Mouse (Mus musculus) forebrain, postnatal 0 days (tissue): ENCODE data around the gene Myo18a. TPM values are rescaled to one million over a fixed set of nuclear protein-coding genes. Genes with fewer than 3 reads are reported as not detected.

Experiments used
- ATAC-seq: fragments of 200-750 bp; cut with Nextera tagmentation; 2 replicates; pipeline ENCODE4 v1.8.0; 2017; ENCODE audit warnings: mild to moderate bottlenecking, moderate library complexity
- DNase-seq: peaks from one replicate; pipeline ENCODE4 v3.0.0-alpha.2; 2015
- H3K27ac ChIP-seq: fragments of 300-500 bp; sonication (generic); 2 replicates; pipeline ENCODE4 v1.5.1; 2014; ENCODE audit warnings: low read depth, mild to moderate bottlenecking, antibody characterized with exemption, low read length, moderate library complexity, mixed read lengths
- H3K27me3 ChIP-seq: fragments of 300-500 bp; sonication (generic); 2 replicates; pipeline ENCODE4 v1.6.1; 2014; ENCODE audit warnings: mild to moderate bottlenecking, low read length, mixed read lengths; ENCODE audit not compliant: insufficient read depth
- H3K36me3 ChIP-seq: fragments of 300-500 bp; sonication (generic); 2 replicates; pipeline ENCODE4 v1.6.1; 2014; ENCODE audit warnings: mild to moderate bottlenecking, moderate library complexity; ENCODE audit not compliant: insufficient read depth
- H3K4me1 ChIP-seq: fragments of 300-500 bp; sonication (generic); 2 replicates; pipeline ENCODE4 v1.6.1; 2014; ENCODE audit warnings: antibody characterized with exemption; ENCODE audit not compliant: insufficient read depth
- H3K4me2 ChIP-seq: fragments of 300-500 bp; sonication (generic); 2 replicates; pipeline ENCODE4 v1.6.1; 2014; ENCODE audit warnings: low read depth, mild to moderate bottlenecking, moderate library complexity
- H3K4me3 ChIP-seq: fragments of 300-500 bp; sonication (generic); 2 replicates; pipeline ENCODE4 v1.5.1; 2014; ENCODE audit warnings: low read depth, low read length, mixed read lengths
- H3K9ac ChIP-seq: fragments of 300-500 bp; sonication (generic); 2 replicates; pipeline ENCODE4 v1.6.1; 2014; ENCODE audit warnings: mild to moderate bottlenecking
- H3K9me3 ChIP-seq: fragments of 300-500 bp; sonication (generic); 2 replicates; pipeline ENCODE4 v1.6.1; 2016; ENCODE audit warnings: low read length
- CTCF ChIP-seq: sonication (generic); IDR thresholded peaks from 2 replicates; pipeline ENCODE4 v1.5.1; 2016; ENCODE audit warnings: antibody characterized with exemption, control low read depth, low read depth
- WGBS: fragments of 180-500 bp; shearing (Covaris S2); extraction: QIAGEN DNeasy Blood & Tissue Kit; methylation state at CpG from one replicate; pipeline ENCODE4 v1.1.7; 2014; 5-methylcytosine and 5-hydroxymethylcytosine counted together
- polyA plus RNA-seq: library from polyadenylated mRNA; unstranded; fragments of >200 nt; fragmentation: Nextera tagmentation; extraction: Ambion mirVana; gene quantifications from 2 replicates; pipeline ENCODE4 v1.2.1, GENCODE M21; 2015
- total RNA-seq: library from RNA; depleted of rRNA; stranded (reverse); fragments of >200 nt; gene quantifications from 2 replicates; pipeline ENCODE4 v1.2.3, GENCODE M21; 2014

Gene Myo18a
- total and polyA plus RNA-seq, 2 experiments from 2014 or later, result 33.8 to 85.2 TPM

DNA sequence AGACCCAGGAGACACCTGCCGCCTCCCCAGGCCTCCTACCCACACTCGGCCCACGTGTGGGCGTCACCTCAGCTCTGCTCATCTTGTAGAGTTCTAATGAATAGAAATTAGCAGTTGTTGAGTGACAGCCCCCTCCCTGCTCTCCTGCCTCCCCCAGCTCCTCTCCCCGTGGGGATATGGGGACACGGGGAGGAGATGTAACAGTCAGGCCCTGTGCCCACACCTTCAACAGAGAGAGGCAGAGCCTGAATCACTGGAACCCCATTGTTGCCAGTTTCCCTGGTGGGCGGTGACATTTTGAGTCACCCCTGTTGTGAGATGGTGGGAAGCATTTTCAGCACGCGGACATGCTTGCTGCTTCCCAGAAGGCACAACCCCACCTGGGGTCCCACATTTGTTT lies 97.9 kb downstream of the Myo18a start:
- no peak for TF ChIP-seq CTCF
- H3K4me2 ChIP-seq, result no peak overlapping the region
- 46% methylated on average over 9 of the region's 9 CpGs for WGBS
- ATAC-seq, result no peak
- no peak for DNase-seq
- no peak overlapping the region for H3K27ac ChIP-seq
- H3K4me1 ChIP-seq, result peaks cover 11% of the 10 kb centered on the region
- H3K36me3 ChIP-seq, result peaks cover 41% of the 10 kb centered on the region
- H3K9me3 ChIP-seq, result no peaks in the 10 kb centered on the region
- no peak overlapping the region for H3K9ac ChIP-seq
- H3K27me3 ChIP-seq, result no peaks in the 10 kb centered on the region
- no peak overlapping the region for H3K4me3 ChIP-seq

DNA sequence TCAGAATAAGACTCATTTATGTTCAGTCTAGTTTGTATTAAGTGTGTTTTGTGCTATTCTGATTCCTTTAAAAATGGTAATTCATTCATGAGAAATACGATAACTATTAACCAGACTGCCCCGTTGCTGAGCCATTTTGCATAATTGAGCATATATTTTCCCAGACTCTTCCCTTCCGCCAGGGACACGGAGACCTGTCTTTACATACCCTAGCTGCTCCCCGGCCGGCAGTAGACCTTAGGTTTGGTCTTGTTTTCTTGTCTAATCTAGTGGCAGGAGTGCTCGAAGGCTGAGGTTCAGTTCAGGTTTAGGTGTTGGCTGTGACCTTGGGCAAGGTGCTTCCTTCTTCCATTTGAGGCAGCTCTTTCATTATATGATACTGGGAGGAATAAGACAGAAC lies 99.8 kb downstream of the Myo18a start:
- Histone ChIP-seq H3K36me3 (peaks cover 35% of the 10 kb centered on the region), H3K9ac (no peak overlapping the region), H3K9me3 (no peaks in the 10 kb centered on the region), H3K4me3 (no peak overlapping the region), H3K4me2 (no peak overlapping the region), H3K27ac (no peak overlapping the region), H3K4me1 (peaks cover 19% of the 10 kb centered on the region), H3K27me3 (no peaks in the 10 kb centered on the region)
- ATAC-seq (no peak), DNase-seq (no peak)
- TF ChIP-seq CTCF, result no peak
- 61% methylated on average over 7 of the region's 7 CpGs for WGBS

DNA sequence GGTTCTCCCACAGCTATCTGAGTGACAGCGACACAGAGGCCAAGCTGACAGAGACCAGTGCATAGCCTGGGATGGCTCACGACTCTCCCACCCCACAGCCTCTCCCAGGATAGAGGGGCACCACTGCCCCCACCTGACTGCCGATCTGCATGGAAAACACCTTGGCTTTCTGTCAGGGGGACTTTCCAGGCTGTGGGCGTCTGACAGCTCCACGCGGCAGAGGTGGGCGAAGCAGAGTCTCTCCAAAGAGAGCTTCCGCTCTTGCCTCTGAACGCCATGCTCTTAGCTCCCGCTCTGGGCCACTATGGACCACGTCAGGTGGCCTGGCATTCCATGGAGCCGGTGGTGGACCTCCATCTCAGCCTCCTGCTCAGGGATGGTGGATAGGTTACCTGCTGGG lies 101.7 kb downstream of the Myo18a start:
- H3K27ac ChIP-seq, result no peak overlapping the region
- TF ChIP-seq CTCF, result no peak
- peaks cover 17% of the 10 kb centered on the region; the same call in 1 of the 2 replicates for H3K4me1 ChIP-seq

DNA sequence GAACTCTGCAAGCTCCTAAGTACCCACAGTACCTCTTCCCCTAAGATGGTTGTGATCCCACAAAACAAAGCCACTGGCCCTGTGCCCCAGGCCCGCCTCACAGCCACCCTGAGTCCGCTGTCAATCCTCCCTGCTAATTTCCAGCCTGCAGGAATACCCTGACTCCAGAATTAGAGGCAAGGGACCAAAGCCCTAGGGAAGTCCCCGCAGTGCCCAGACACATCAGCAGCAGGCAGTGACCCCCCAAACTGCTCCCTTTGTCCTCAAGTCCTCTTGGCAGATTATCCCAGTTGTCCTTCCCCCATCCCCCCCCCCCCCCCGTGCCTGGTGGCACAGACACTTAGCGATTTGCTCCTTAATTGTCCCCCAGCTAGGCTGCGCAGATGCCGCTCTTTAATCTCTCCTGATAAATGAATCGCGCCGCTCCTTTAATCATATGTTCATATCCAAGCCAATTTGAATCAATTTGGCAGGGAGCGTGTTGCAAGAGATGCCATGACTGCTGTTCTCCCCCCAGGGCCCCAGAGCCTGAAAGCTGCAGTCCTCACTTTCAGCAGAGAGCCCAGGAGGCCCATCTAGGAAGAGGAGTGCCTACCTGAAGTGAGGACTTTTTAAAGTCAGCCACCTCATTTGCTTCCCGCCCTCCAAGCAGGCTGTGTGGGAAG lies 104.5 kb downstream of the Myo18a start:
- H3K9me3 ChIP-seq, result no peaks in the 10 kb centered on the region
- ATAC-seq, result peak; percentile 45
- peaks cover 10% of the 10 kb centered on the region for H3K36me3 ChIP-seq
- H3K27me3 ChIP-seq, result no peaks in the 10 kb centered on the region
- peak overlapping the region; percentile 77 for H3K27ac ChIP-seq
- H3K9ac ChIP-seq, result no peak overlapping the region
- no peak for TF ChIP-seq CTCF
- H3K4me3 ChIP-seq, result no peak overlapping the region
- peak; percentile 75 for DNase-seq
- H3K4me2 ChIP-seq, result no peak overlapping the region
- peaks cover 38% of the 10 kb centered on the region for H3K4me1 ChIP-seq
- 8% methylated on average over 12 of the region's 12 CpGs for WGBS

More for the DNA sequence above, 101.7 kb downstream of the Myo18a start:
- ATAC-seq, result no peak
- H3K4me3 ChIP-seq, result no peak overlapping the region
- H3K27me3 ChIP-seq, result no peaks in the 10 kb centered on the region
- H3K36me3 ChIP-seq, result peaks cover 23% of the 10 kb centered on the region
- no peak overlapping the region for H3K4me2 ChIP-seq
- WGBS, result 65% methylated on average over 12 of the region's 12 CpGs
- no peaks in the 10 kb centered on the region for H3K9me3 ChIP-seq
- DNase-seq, result no peak
- no peak overlapping the region for H3K9ac ChIP-seq

DNA sequence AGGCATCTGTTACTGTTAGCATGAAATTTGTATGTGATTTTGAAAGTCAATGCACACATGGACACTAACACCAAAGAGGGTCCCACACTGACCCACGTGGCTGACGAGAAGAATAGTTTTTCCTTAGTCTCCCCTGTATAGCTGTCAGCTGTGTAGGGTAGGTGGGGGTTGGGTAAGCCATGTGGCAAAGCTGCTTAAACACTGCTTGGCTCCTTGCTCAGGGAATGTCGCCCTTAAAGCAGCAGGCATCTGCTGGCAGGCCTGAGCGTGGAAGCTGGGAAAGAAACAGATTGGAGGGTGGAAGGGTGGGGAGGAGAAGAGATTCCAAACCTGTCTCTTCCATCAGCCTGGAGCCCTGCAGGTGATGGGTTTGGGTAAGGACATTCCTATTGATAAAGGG lies 108.4 kb downstream of the Myo18a start:
- 9% methylated on average over 4 of the region's 4 CpGs for WGBS
- peaks cover 60% of the 10 kb centered on the region for H3K4me1 ChIP-seq
- 0 out of 2 replicates have a peak, but pooled peaks have one; percentile 5 for TF ChIP-seq CTCF
- no peaks in the 10 kb centered on the region for H3K27me3 ChIP-seq
- ATAC-seq (peak; percentile 79), DNase-seq (peak; percentile 88)
- H3K27ac ChIP-seq, result peak overlapping the region; percentile 75
- no peaks in the 10 kb centered on the region for H3K36me3 ChIP-seq
- no peak overlapping the region for H3K4me2 ChIP-seq
- no peak overlapping the region for H3K9ac ChIP-seq
- no peak overlapping the region for H3K4me3 ChIP-seq
- H3K9me3 ChIP-seq, result no peaks in the 10 kb centered on the region

DNA sequence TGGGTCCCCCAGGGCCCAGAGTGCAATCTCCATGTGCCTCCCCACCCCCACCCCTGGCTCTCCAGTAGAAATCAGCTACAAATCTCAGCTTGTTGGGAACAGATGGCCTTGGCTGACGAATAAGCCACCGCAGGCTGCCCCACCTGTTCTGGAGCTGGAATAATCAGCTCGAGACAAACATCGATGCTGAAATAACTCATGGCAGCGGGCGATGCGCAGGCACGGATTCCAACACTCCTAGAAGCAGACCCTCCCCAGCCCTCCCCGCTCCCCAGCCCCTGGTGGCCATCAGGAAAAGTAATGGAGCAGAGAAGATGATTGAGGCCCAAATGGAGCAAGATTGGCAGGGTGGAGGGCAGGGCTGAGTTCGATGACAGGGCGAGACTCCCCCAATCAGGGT lies 109.2 kb downstream of the Myo18a start:
- Histone ChIP-seq H3K9ac (peak overlapping the region; percentile 35; the same call in 1 of the 2 replicates), H3K4me3 (no peak overlapping the region), H3K27ac (peak overlapping the region; percentile 81), H3K36me3 (no peaks in the 10 kb centered on the region), H3K4me2 (0 out of 2 replicates have a peak overlapping the region, but pooled peaks have one; percentile 15), H3K27me3 (no peaks in the 10 kb centered on the region), H3K9me3 (no peaks in the 10 kb centered on the region), H3K4me1 (peaks cover 66% of the 10 kb centered on the region)
- ATAC-seq, result peak; percentile 47
- WGBS, result 6% methylated on average over 11 of the region's 11 CpGs
- TF ChIP-seq CTCF, result peak; percentile 62
- peak; percentile 86 for DNase-seq

DNA sequence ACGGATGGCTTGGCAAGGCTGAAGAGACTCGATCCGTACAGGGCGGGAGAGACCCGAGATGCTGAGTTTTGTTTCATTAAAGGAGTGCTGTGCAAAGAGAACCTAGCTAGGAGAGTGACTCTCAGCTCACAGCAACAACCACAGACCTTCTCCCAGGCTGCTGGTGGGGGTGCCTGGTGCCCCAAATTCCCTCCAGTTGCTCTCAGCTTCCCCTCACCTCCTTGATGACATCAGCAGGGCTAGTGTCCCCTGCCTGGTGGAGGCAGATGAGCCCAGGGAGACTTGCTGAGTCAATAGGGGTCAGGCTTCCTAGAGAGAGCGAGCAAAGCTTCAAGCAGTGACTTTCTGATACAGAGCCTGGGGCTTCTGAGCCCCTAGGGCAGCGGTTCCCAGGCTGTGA lies 109.6 kb downstream of the Myo18a start:
- H3K27ac ChIP-seq, result peak overlapping the region; percentile 81
- H3K4me1 ChIP-seq, result peaks cover 66% of the 10 kb centered on the region
- H3K4me3 ChIP-seq, result no peak overlapping the region
- WGBS, result 23% methylated on average over 7 of the region's 7 CpGs
- ATAC-seq, result 0 out of 2 replicates have a peak, but pooled peaks have one; percentile 5
- no peaks in the 10 kb centered on the region for H3K36me3 ChIP-seq
- H3K4me2 ChIP-seq, result 0 out of 2 replicates have a peak overlapping the region, but pooled peaks have one; percentile 15
- H3K9me3 ChIP-seq, result no peaks in the 10 kb centered on the region
- no peak for TF ChIP-seq CTCF
- DNase-seq, result no peak
- peak overlapping the region; percentile 35 for H3K9ac ChIP-seq
- H3K27me3 ChIP-seq, result no peaks in the 10 kb centered on the region
